Mouse (Mus musculus): Measurements from ENCODE around the gene Eomes. TPM values are rescaled to one million over a fixed set of nuclear protein-coding genes. Genes with fewer than 3 reads are reported as not detected.

Eomes gene
- total and polyA plus RNA-seq, 2 experiments = 0.11 TPM; not detected in 1

- TF ChIP-seq CTCF (IDR thresholded peaks at IDR 0.05; ENCODE audit: low read depth, low read length) (no peak), POLR2A (IDR thresholded peaks at IDR 0.05; ENCODE audit: extremely low read depth, insufficient read depth, low read length) (no peak)
- Histone ChIP-seq H3K4me3 (ENCODE audit: insufficient read depth, low read depth, low read length) (no peak overlapping the region), H3K27ac (replicated peaks; ENCODE audit: insufficient read depth, low read depth, low read length) (no peak overlapping the region), H3K4me1 (ENCODE audit: control insufficient read depth, insufficient read depth, low read length) (no peaks in the 10 kb centered on the region; the same call in 1 of the 2 replicates), H3K27me3 (ENCODE audit: control insufficient read depth, insufficient read depth, low read length) (peaks cover 26% of the 10 kb centered on the region), H3K36me3 (ENCODE audit: control insufficient read depth, insufficient read depth, low read length) (no peaks in the 10 kb centered on the region), H3K79me2 (ENCODE audit: control insufficient read depth, insufficient read depth, low read length) (no peaks in the 10 kb centered on the region), H3K9ac (ENCODE audit: low read depth, low read length) (no peak overlapping the region)
- no peak for DNase-seq (ENCODE audit: extremely low read depth, low read depth, low spot score)
- WGBS = under 1% methylated on average over 33 of the region's 33 CpGs
Measured at GRCm38 (mm10) chr9:118476766-118477271, 1.2 kb upstream of the Eomes start.

- Histone ChIP-seq H3K36me3 (ENCODE audit: control insufficient read depth, insufficient read depth, low read length) (no peaks in the 10 kb centered on the region), H3K27ac (replicated peaks; ENCODE audit: insufficient read depth, low read depth, low read length) (no peak overlapping the region), H3K27me3 (ENCODE audit: control insufficient read depth, insufficient read depth, low read length) (peaks cover 26% of the 10 kb centered on the region), H3K9ac (ENCODE audit: low read depth, low read length) (no peak overlapping the region), H3K79me2 (ENCODE audit: control insufficient read depth, insufficient read depth, low read length) (no peaks in the 10 kb centered on the region), H3K4me1 (ENCODE audit: control insufficient read depth, insufficient read depth, low read length) (no peaks in the 10 kb centered on the region; the same call in 1 of the 2 replicates), H3K4me3 (ENCODE audit: insufficient read depth, low read depth, low read length) (peak overlapping the region; percentile 23; the same call in 1 of the 2 replicates)
- TF ChIP-seq CTCF (IDR thresholded peaks at IDR 0.05; ENCODE audit: low read depth, low read length) = no peak
- no peak for TF ChIP-seq POLR2A (IDR thresholded peaks at IDR 0.05; ENCODE audit: extremely low read depth, insufficient read depth, low read length)
- 3% methylated on average over 31 of the region's 31 CpGs for WGBS
- DNase-seq (ENCODE audit: extremely low read depth, low read depth, low spot score) = no peak
Measured at GRCm38 (mm10) chr9:118477281-118477931, 606 bp upstream of the Eomes start.

GRCm38 (mm10) chr9:118478458-118478838 lies 436 bp downstream of the Eomes start:
- H3K36me3 ChIP-seq (ENCODE audit: control insufficient read depth, insufficient read depth, low read length) = no peaks in the 10 kb centered on the region
- H3K79me2 ChIP-seq (ENCODE audit: control insufficient read depth, insufficient read depth, low read length) = no peaks in the 10 kb centered on the region
- no peak for DNase-seq (ENCODE audit: extremely low read depth, low read depth, low spot score)
- H3K27ac ChIP-seq (replicated peaks; ENCODE audit: insufficient read depth, low read depth, low read length) = no peak overlapping the region
- peak overlapping the region; percentile 15; the same call in 1 of the 2 replicates for H3K4me3 ChIP-seq (ENCODE audit: insufficient read depth, low read depth, low read length)
- H3K9ac ChIP-seq (ENCODE audit: low read depth, low read length) = no peak overlapping the region
- under 1% methylated on average over 21 of the region's 29 CpGs for WGBS
- no peaks in the 10 kb centered on the region; the same call in 1 of the 2 replicates for H3K4me1 ChIP-seq (ENCODE audit: control insufficient read depth, insufficient read depth, low read length)
- H3K27me3 ChIP-seq (ENCODE audit: control insufficient read depth, insufficient read depth, low read length) = peaks cover 26% of the 10 kb centered on the region
- TF ChIP-seq POLR2A (IDR thresholded peaks at IDR 0.05; ENCODE audit: extremely low read depth, insufficient read depth, low read length) (no peak), CTCF (IDR thresholded peaks at IDR 0.05; ENCODE audit: low read depth, low read length) (no peak)

GRCm38 (mm10) chr9:118478839-118479507 lies 961 bp downstream of the Eomes start:
- Histone ChIP-seq H3K79me2 (ENCODE audit: control insufficient read depth, insufficient read depth, low read length) (no peaks in the 10 kb centered on the region), H3K4me3 (ENCODE audit: insufficient read depth, low read depth, low read length) (peak overlapping the region; percentile 33; the same call in 1 of the 2 replicates), H3K27ac (replicated peaks; ENCODE audit: insufficient read depth, low read depth, low read length) (no peak overlapping the region), H3K4me1 (ENCODE audit: control insufficient read depth, insufficient read depth, low read length) (no peaks in the 10 kb centered on the region; the same call in 1 of the 2 replicates), H3K9ac (ENCODE audit: low read depth, low read length) (no peak overlapping the region), H3K27me3 (ENCODE audit: control insufficient read depth, insufficient read depth, low read length) (peaks cover 26% of the 10 kb centered on the region), H3K36me3 (ENCODE audit: control insufficient read depth, insufficient read depth, low read length) (no peaks in the 10 kb centered on the region)
- DNase-seq (ENCODE audit: extremely low read depth, low read depth, low spot score) = no peak
- TF ChIP-seq POLR2A (IDR thresholded peaks at IDR 0.05; ENCODE audit: extremely low read depth, insufficient read depth, low read length) = no peak
- peak; percentile 21; the same call in 1 of the 2 replicates for TF ChIP-seq CTCF (IDR thresholded peaks at IDR 0.05; ENCODE audit: low read depth, low read length)
- 2% methylated on average over 85 of the region's 87 CpGs for WGBS

- Histone ChIP-seq H3K79me2 (ENCODE audit: control insufficient read depth, insufficient read depth, low read length) (no peaks in the 10 kb centered on the region), H3K27me3 (ENCODE audit: control insufficient read depth, insufficient read depth, low read length) (peaks cover 24% of the 10 kb centered on the region), H3K36me3 (ENCODE audit: control insufficient read depth, insufficient read depth, low read length) (no peaks in the 10 kb centered on the region), H3K9ac (ENCODE audit: low read depth, low read length) (no peak overlapping the region), H3K27ac (replicated peaks; ENCODE audit: insufficient read depth, low read depth, low read length) (no peak overlapping the region), H3K4me1 (ENCODE audit: control insufficient read depth, insufficient read depth, low read length) (no peaks in the 10 kb centered on the region; the same call in 1 of the 2 replicates), H3K4me3 (ENCODE audit: insufficient read depth, low read depth, low read length) (no peak overlapping the region)
- TF ChIP-seq POLR2A (IDR thresholded peaks at IDR 0.05; ENCODE audit: extremely low read depth, insufficient read depth, low read length) = no peak
- no peak for TF ChIP-seq CTCF (IDR thresholded peaks at IDR 0.05; ENCODE audit: low read depth, low read length)
- 19% methylated on average over 23 of the region's 23 CpGs for WGBS
- no peak for DNase-seq (ENCODE audit: extremely low read depth, low read depth, low spot score)
Measured at GRCm38 (mm10) chr9:118479508-118480291, 1.7 kb downstream of the Eomes start.
